Mouse (Mus musculus) gastrocnemius, adult 2 months (tissue): ENCODE measurements around the gene Timm23. TPM values are rescaled to one million over a fixed set of nuclear protein-coding genes. Genes with fewer than 3 reads are reported as not detected.
"Not testable (repeated sequence)": the region's sequence is repeated elsewhere in the genome, so short reads cannot be mapped to it uniquely, and the experiment has no call there.

Source experiments
- DNase-seq: peaks from one replicate; pipeline ENCODE4 v3.0.0; 2022
- H3K27ac ChIP-seq: fragments of 200-600 bp; 2 replicates; pipeline ENCODE4 v1.8.1; 2022; ENCODE audit warnings: mild to moderate bottlenecking
- H3K4me3 ChIP-seq: fragments of 200-600 bp; 2 replicates; pipeline ENCODE4 v1.8.1; 2022; ENCODE audit warnings: mild to moderate bottlenecking, moderate library complexity
- CTCF ChIP-seq: fragments of 200-600 bp; IDR thresholded peaks from 2 replicates; pipeline ENCODE4 v1.8.1; 2022; ENCODE audit warnings: antibody characterized with exemption, mild to moderate bottlenecking, moderate library complexity
- intact Hi-C: fragments of 180-260 bp; cut with DNase I; formaldehyde crosslinking; loops from one replicate; pipeline ENCODE4 v1.15.1; 2025
- total RNA-seq, 2 experiments: library from RNA; stranded (reverse); gene quantifications; 2 replicates each; pipeline ENCODE4 v1.2.3; 2021

Timm23 gene
- total RNA-seq, 2 experiments from 2014 or later: 187 to 209 TPM

GRCm38 (mm10) chr14:32141723-32142122 lies 60.0 kb downstream of the Timm23 start, which contains the start of gene Msmb:
Msmb (plus strand) TSS chr14:32142023.
- Histone ChIP-seq H3K4me3 (no peak within 1 kb of the TSS), H3K27ac (no peak within 1 kb of the TSS)
- no peak for TF ChIP-seq CTCF
- DNase-seq: no peak
- intact Hi-C loops: no loop called here

- Histone ChIP-seq H3K27ac (no peak overlapping the region), H3K4me3 (no peak overlapping the region)
- intact Hi-C loops: no loop called here
- TF ChIP-seq CTCF: no peak
- DNase-seq: no peak
These were observed 61.2 kb downstream of the Timm23 start for GRCm38 (mm10) chr14:32140359-32140965.

GRCm38 (mm10) chr14:32136467-32136866 lies 65.2 kb downstream of the Timm23 start:
- DNase-seq, H3K27ac ChIP-seq, H3K4me3 ChIP-seq, intact Hi-C loops: not testable (repeated sequence)

GRCm38 (mm10) chr14:32134293-32134692 lies 67.4 kb downstream of the Timm23 start:
- H3K27ac ChIP-seq: no peak overlapping the region
- TF ChIP-seq CTCF: no peak
- intact Hi-C loops: no loop called here
- DNase-seq: no peak
- H3K4me3 ChIP-seq: no peak overlapping the region

GRCm38 (mm10) chr14:32131836-32132235 lies 69.9 kb downstream of the Timm23 start:
- no peak for TF ChIP-seq CTCF
- no peak overlapping the region for H3K27ac ChIP-seq
- intact Hi-C loops: no loop called here
- H3K4me3 ChIP-seq: no peak overlapping the region
- no peak for DNase-seq

Other genes with a start within 250 kb of the Timm23 start
- 10 to 100 TPM in 1 of 2 experiments, 1 to 10 TPM in 1; 3.8 to 10.4 TPM for gene Galnt15, start 172.9 kb downstream of the Timm23 start, total RNA-seq
- 10 to 100 TPM; 17.4 to 29.0 TPM for gene Oxnad1, start 116.5 kb downstream of the Timm23 start, total RNA-seq
- gene Dph3, start 116.2 kb downstream of the Timm23 start, total RNA-seq: 100 to 1,000 TPM; 110 to 122 TPM
- not detected for gene Msmb, start 59.9 kb downstream of the Timm23 start, total RNA-seq
- 10 to 100 TPM; 60.8 to 77.6 TPM for gene Ncoa4, start 42.0 kb downstream of the Timm23 start, total RNA-seq
- gene Parg, start 51 bp upstream of the Timm23 start, total RNA-seq: 10 to 100 TPM; 21.4 to 22.0 TPM
- gene Ogdhl, start 120.1 kb upstream of the Timm23 start, total RNA-seq: under 1 TPM; 0.48 to 0.61 TPM
- not detected for gene 1700024G13Rik, start 186.5 kb upstream of the Timm23 start, total RNA-seq